Comparison of ENCODE assay signal across 8 mouse cellular contexts in the genomic region with DNA sequence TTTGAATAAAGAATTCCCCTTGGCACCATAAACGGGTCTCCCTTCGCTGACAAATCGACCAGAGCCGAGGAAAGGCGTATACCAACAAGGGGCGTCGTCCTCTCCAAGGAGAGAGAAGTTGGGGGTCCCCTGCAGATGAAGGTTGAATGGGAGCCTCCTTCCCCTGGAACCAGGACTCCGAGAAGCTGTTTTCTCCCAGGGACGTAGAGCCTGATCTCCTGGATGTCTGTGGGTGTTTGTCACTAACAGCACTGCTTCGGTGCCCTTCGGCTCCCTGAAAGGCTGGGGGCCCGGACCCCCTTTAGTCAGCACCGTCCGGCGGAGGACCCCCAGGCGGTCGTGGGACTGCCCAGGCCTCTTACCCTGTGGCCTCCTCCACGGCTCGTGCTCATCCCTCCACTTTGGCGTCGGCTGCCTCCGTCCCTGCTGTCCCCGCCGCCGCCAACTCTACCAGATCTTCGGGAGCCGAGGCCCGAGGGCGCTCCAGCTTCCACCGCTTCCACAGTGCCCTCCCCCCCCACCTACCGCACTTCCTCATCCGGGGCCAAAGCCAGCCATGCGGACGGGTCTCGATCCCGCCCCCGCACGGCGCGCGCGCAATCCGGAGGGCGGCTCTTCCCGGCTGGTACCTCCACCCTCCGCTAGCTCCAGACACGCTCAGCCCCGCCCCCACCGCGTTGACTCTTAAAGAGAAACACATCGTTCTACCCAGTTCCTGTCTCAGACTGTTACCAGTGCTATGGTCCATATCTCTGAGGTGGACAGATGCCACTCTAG. TPM values are rescaled to one million over a fixed set of nuclear protein-coding genes. Genes with fewer than 3 reads are reported as not detected.
DNase-seq lines count a peak whose midpoint lies in the region; ATAC-seq and TF ChIP-seq lines count a peak whose summit lies in the region.

A gene (minus strand): TSS at position 526 of the 777 bp plus-strand sequence.

- H3K27ac ChIP-seq in forebrain, embryonic 16.5 days (ENCODE audit: low read length), result peak within 1 kb of the TSS; percentile 70
- H3K27ac ChIP-seq in layer of hippocampus, adult 2 months, result peak within 1 kb of the TSS; percentile 94
- peak within 1 kb of the TSS; percentile 86 for H3K27ac ChIP-seq in lung, embryonic 14.5 days (ENCODE audit: low read depth)
- H3K27ac ChIP-seq in olfactory bulb, adult 2 months (ENCODE audit: insufficient read depth, low read depth, low read length), result peak within 1 kb of the TSS; percentile 63; the same call in 1 of the 2 replicates
- H3K27ac ChIP-seq in thymus, adult 2 months (ENCODE audit: control insufficient read depth, insufficient read depth, low read length), result peak within 1 kb of the TSS; percentile 25; the same call in 1 of the 2 replicates

- H3K9me3 ChIP-seq in G1E (replicated peaks), result no peaks in the 10 kb centered on the region
- H3K9me3 ChIP-seq in forebrain, embryonic 16.5 days (ENCODE audit: control insufficient read depth, low read length), result no peaks in the 10 kb centered on the region
- no peaks in the 10 kb centered on the region for H3K9me3 ChIP-seq in lung, embryonic 14.5 days (ENCODE audit: low read depth, low read length)

- DNase-seq in G1E (ENCODE audit: low spot score), result peak; percentile 83
- peak; percentile 97 to 100 for DNase-seq in cerebellum, adult 18-20 months
- DNase-seq in heart, postnatal 36 days, result peak; percentile 99 to 100
- peak; percentile 97 to 100 for DNase-seq in layer of hippocampus, adult 2 months (ENCODE audit: low spot score in 2 of 2)
- DNase-seq in lung, embryonic 14.5 days, result peak; percentile 98
- peak; percentile 100 for DNase-seq in thymus, adult 2 months

- TF ChIP-seq POLR2A in olfactory bulb, adult 2 months (IDR thresholded peaks at IDR 0.05; ENCODE audit: insufficient read depth, low read depth, low read length), result peak; percentile 82
- TF ChIP-seq POLR2A in thymus, adult 2 months (IDR thresholded peaks at IDR 0.05; ENCODE audit: control insufficient read depth, extremely low read depth, insufficient read depth, low read length, poor library complexity), result peak; percentile 89

- no peaks in the 10 kb centered on the region for H3K27me3 ChIP-seq in G1E (ENCODE audit: insufficient read depth, low read length)
- H3K27me3 ChIP-seq in forebrain, embryonic 16.5 days (replicated peaks; ENCODE audit: control insufficient read depth, insufficient read depth, low read length), result no peaks in the 10 kb centered on the region
- no peaks in the 10 kb centered on the region for H3K27me3 ChIP-seq in lung, embryonic 14.5 days (ENCODE audit: insufficient read depth, low read length)
- no peaks in the 10 kb centered on the region for H3K27me3 ChIP-seq in thymus, adult 2 months (ENCODE audit: control insufficient read depth, insufficient read depth, low read length)

- H3K4me3 ChIP-seq in G1E (ENCODE audit: low read depth, low read length), result peak within 1 kb of the TSS; percentile 88
- peak within 1 kb of the TSS; percentile 71 for H3K4me3 ChIP-seq in forebrain, embryonic 16.5 days (replicated peaks; ENCODE audit: low read length)
- H3K4me3 ChIP-seq in layer of hippocampus, adult 2 months, result peak within 1 kb of the TSS; percentile 76
- peak within 1 kb of the TSS; percentile 95 for H3K4me3 ChIP-seq in lung, embryonic 14.5 days (ENCODE audit: low read depth, low read length)
- peak within 1 kb of the TSS; percentile 69 for H3K4me3 ChIP-seq in olfactory bulb, adult 2 months (ENCODE audit: insufficient read depth, low read depth, low read length)
- H3K4me3 ChIP-seq in thymus, adult 2 months (ENCODE audit: control insufficient read depth, insufficient read depth, low read length), result peak within 1 kb of the TSS; percentile 79

- peak; percentile 55; the same call in 1 of the 2 replicates for ATAC-seq in G1E (ENCODE audit: extremely low read depth, insufficient number of reproducible peaks, low FRiP score, poor library complexity, severe bottlenecking)
- ATAC-seq in forebrain, embryonic 16.5 days, result peak; percentile 96
- peak; percentile 95 for ATAC-seq in lung, embryonic 14.5 days (ENCODE audit: insufficient read depth)

- peak within 1 kb of the TSS; percentile 82 for H3K9ac ChIP-seq in forebrain, embryonic 16.5 days (replicated peaks; ENCODE audit: low read depth, low read length)
- H3K9ac ChIP-seq in lung, embryonic 14.5 days, result peak within 1 kb of the TSS; percentile 97

- whole genome bisulfite sequencing in forebrain, embryonic 16.5 days, result under 1% methylated on average over 50 of the region's 51 CpGs
- WGBS in lung, embryonic 14.5 days, result under 1% methylated on average over 51 of the region's 51 CpGs
- under 1% methylated on average over 51 of the region's 51 CpGs for WGBS in olfactory bulb, adult 2 months
- WGBS in thymus, adult 2 months, result under 1% methylated on average over 51 of the region's 51 CpGs

- peaks cover 47% of the 10 kb centered on the region for H3K4me1 ChIP-seq in G1E (ENCODE audit: insufficient read depth, low read depth, low read length)
- peaks cover 30% of the 10 kb centered on the region for H3K4me1 ChIP-seq in forebrain, embryonic 16.5 days (replicated peaks; ENCODE audit: control insufficient read depth, insufficient read depth, low read length)
- H3K4me1 ChIP-seq in lung, embryonic 14.5 days (ENCODE audit: insufficient read depth), result peaks cover 9% of the 10 kb centered on the region; the same call in 1 of the 2 replicates
- no peaks in the 10 kb centered on the region for H3K4me1 ChIP-seq in olfactory bulb, adult 2 months (ENCODE audit: control insufficient read depth, insufficient read depth, low read length)
- H3K4me1 ChIP-seq in thymus, adult 2 months (replicated peaks; ENCODE audit: control insufficient read depth, insufficient read depth, low read length), result peaks cover 6% of the 10 kb centered on the region; the same call in 1 of the 2 replicates

- peaks cover 22% of the 10 kb centered on the region for H3K36me3 ChIP-seq in G1E (replicated peaks)
- H3K36me3 ChIP-seq in forebrain, embryonic 16.5 days (ENCODE audit: control insufficient read depth, insufficient read depth), result peaks cover 3% of the 10 kb centered on the region; the same call in 1 of the 2 replicates
- peaks cover 10% of the 10 kb centered on the region; the same call in 1 of the 2 replicates for H3K36me3 ChIP-seq in lung, embryonic 14.5 days (ENCODE audit: insufficient read depth)
- no peaks in the 10 kb centered on the region for H3K36me3 ChIP-seq in thymus, adult 2 months (ENCODE audit: control insufficient read depth, insufficient read depth, low read length)

- H3K4me2 ChIP-seq in forebrain, embryonic 16.5 days (ENCODE audit: low read length), result peak within 1 kb of the TSS; percentile 89
- peak within 1 kb of the TSS; percentile 85 for H3K4me2 ChIP-seq in lung, embryonic 14.5 days

- intact Hi-C loops in heart, postnatal 36 days (cut with DNase I), result loop anchor here (5.0 to 10.0 kb wide), 2 partner anchors 67 to 239 kb away; a partner anchor contains a TSS

- TF ChIP-seq CTCF in G1E (IDR thresholded peaks at IDR 0.05; ENCODE audit: low read depth, low read length), result no peak
- TF ChIP-seq CTCF in layer of hippocampus, adult 2 months (conservative IDR thresholded peaks at IDR 0.05), result no peak
- no peak for TF ChIP-seq CTCF in lung, embryonic 14.5 days (IDR thresholded peaks at IDR 0.05; ENCODE audit: low read depth)
- no peak for TF ChIP-seq CTCF in olfactory bulb, adult 2 months (IDR thresholded peaks at IDR 0.05; ENCODE audit: insufficient read depth, low read depth, low read length)
- 0 out of 2 replicates have a peak, but pooled peaks have one; percentile 41 for TF ChIP-seq CTCF in thymus, adult 2 months (IDR thresholded peaks at IDR 0.05; ENCODE audit: borderline replicate concordance, control insufficient read depth, extremely low read depth, insufficient read depth, low read length, poor library complexity)

RNA-seq across cellular contexts. Expression of the gene that starts here (rescaled TPM):
- 64.2 and 68.9 TPM in 2 replicates for total RNA-seq in G1E (2014; fragmentation: Nextera tagmentation)
- 35.8 and 40.3 TPM in 2 replicates for total RNA-seq in G1E (2017)
- polyA plus RNA-seq in G1E (2012), result 30.7 and 33.0 TPM in 2 replicates
- 12.1 and 17.6 TPM in 2 replicates for polyA plus RNA-seq in forebrain, embryonic 16.5 days (2015; fragmentation: Nextera tagmentation; extraction: Ambion mirVana)
- total RNA-seq in heart, postnatal 36 days (2021), result 1 to 10 TPM; 6.1 to 6.4 TPM
- total RNA-seq in layer of hippocampus, adult 2 months (2021), result 10 to 100 TPM; 50.4 to 58.9 TPM
- polyA plus RNA-seq in lung, embryonic 14.5 days (2014; fragmentation: Nextera tagmentation; extraction: Ambion mirVana), result 18.9 and 20.5 TPM in 2 replicates
- not detected in 2 replicates for polyA plus RNA-seq in olfactory bulb, adult 2 months (2012; ENCODE audit: insufficient read depth, insufficient read length, low replicate concordance, missing spikeins)
- polyA plus RNA-seq in thymus, adult 2 months (2012; rRNA removed), result 27.1 and 40.2 TPM in 2 replicates

Comparison
In these comparisons a context has a peak if more than half of its experiments do, and no peak if none do; other contexts are left out.
1. Peak in every context shown above with its lines: DNase-seq, ATAC-seq, H3K4me3 ChIP-seq and H3K27ac ChIP-seq.
2. RNA of the gene that starts here (total RNA-seq): 35.8 to 68.9 TPM in G1E and 50.4 to 58.9 TPM in layer of hippocampus, adult 2 months; 6.1 to 6.4 TPM in heart, postnatal 36 days; every median in the first group is over 4 times any median in the second.
3. H3K27ac ChIP-seq: peak in every context shown above with its lines; median percentile 94 in layer of hippocampus, adult 2 months; 86 in lung, embryonic 14.5 days; 70 in forebrain, embryonic 16.5 days; 63 in olfactory bulb, adult 2 months; 25 in thymus, adult 2 months.